Mouse (Mus musculus) MEL (cell line): ENCODE results near the gene Slc38a4. TPM values are rescaled to one million over a fixed set of nuclear protein-coding genes. Genes with fewer than 3 reads are reported as not detected.

Experiments
- DNase-seq: peaks from one replicate; pipeline ENCODE4 v3.0.0; 2011; ENCODE audit warnings: low read depth, low spot score
- H3K27ac ChIP-seq: 2 replicates; pipeline ENCODE4 v1.5.1; 2012; ENCODE audit warnings: low read depth, mild to moderate bottlenecking, control low read depth, low read length, moderate library complexity; ENCODE audit not compliant: control insufficient read depth
- H3K27me3 ChIP-seq, 2 experiments: fragments of 150-350 bp in 1 of 2; sonication (generic) in 1 of 2; 2 replicates each; pipeline ENCODE4 v1.6.1; 2012; ENCODE audit warnings: low read length in 2 of 2, mild to moderate bottlenecking in 2 of 2, improper control_type of control experiment in 1 of 2, moderate library complexity in 1 of 2; ENCODE audit not compliant: insufficient read depth in 2 of 2, control insufficient read depth in 1 of 2
- H3K36me3 ChIP-seq, 2 experiments: 2 replicates each; pipeline ENCODE4 v1.6.1; 2012 to 2014; ENCODE audit warnings: low read length in 2 of 2, improper control_type of control experiment in 1 of 2, inconsistent platforms in 1 of 2, mild to moderate bottlenecking in 1 of 2; ENCODE audit not compliant: insufficient read depth in 2 of 2, control insufficient read depth in 1 of 2
- H3K4me1 ChIP-seq, 2 experiments: fragments of 150-350 bp in 1 of 2; sonication (generic) in 1 of 2; 2 replicates each; pipeline ENCODE4 v1.6.1; 2012; ENCODE audit warnings: low read length in 2 of 2, improper control_type of control experiment in 1 of 2, mild to moderate bottlenecking in 1 of 2; ENCODE audit not compliant: insufficient read depth in 2 of 2, control insufficient read depth in 1 of 2
- H3K4me3 ChIP-seq, 2 experiments: fragments of 150-350 bp in 1 of 2; sonication (generic) in 1 of 2; 2 replicates each; pipeline ENCODE4 v1.5.1; 2012; ENCODE audit warnings: low read depth in 2 of 2, low read length in 2 of 2, mild to moderate bottlenecking in 2 of 2, moderate library complexity in 2 of 2, control low read depth in 1 of 2, improper control_type of control experiment in 1 of 2; ENCODE audit not compliant: control insufficient read depth in 1 of 2, insufficient read depth in 1 of 2
- H3K79me2 ChIP-seq: 2 replicates; pipeline ENCODE4 v1.6.1; 2012; ENCODE audit warnings: mild to moderate bottlenecking, low read length, moderate library complexity; ENCODE audit not compliant: control insufficient read depth, poor library complexity, insufficient read depth
- H3K9ac ChIP-seq: 2 replicates; pipeline ENCODE4 v1.6.1; 2012; ENCODE audit warnings: low read depth, mild to moderate bottlenecking, control low read depth, low read length, moderate library complexity; ENCODE audit not compliant: control insufficient read depth, poor library complexity, severe bottlenecking
- H3K9me3 ChIP-seq: fragments of 150-350 bp; sonication (generic); replicated peaks from 2 replicates; pipeline ENCODE4 v1.6.1; 2012; ENCODE audit warnings: mild to moderate bottlenecking, low read length, improper control_type of control experiment, moderate library complexity; ENCODE audit not compliant: insufficient read depth
- BHLHE40 ChIP-seq: IDR thresholded peaks from 2 replicates; pipeline ENCODE4 v1.6.1; 2012; ENCODE audit warnings: low read depth, mild to moderate bottlenecking, inconsistent platforms, low read length, improper control_type of control experiment, borderline replicate concordance
- CHD2 ChIP-seq: IDR thresholded peaks from 2 replicates; pipeline ENCODE4 v1.6.1; 2011; ENCODE audit warnings: low read length, improper control_type of control experiment
- ETS1 ChIP-seq: IDR thresholded peaks from 2 replicates; pipeline ENCODE4 v1.6.1; 2012; ENCODE audit warnings: low read depth, mild to moderate bottlenecking, inconsistent platforms, low read length, improper control_type of control experiment, moderate library complexity
- GABPA ChIP-seq: IDR thresholded peaks from 2 replicates; pipeline ENCODE4 v1.6.1; 2012; ENCODE audit warnings: low read depth, mild to moderate bottlenecking, inconsistent platforms, low read length, improper control_type of control experiment, moderate library complexity
- HCFC1 ChIP-seq: IDR thresholded peaks from 2 replicates; pipeline ENCODE4 v1.6.1; 2012; ENCODE audit warnings: low read depth, mild to moderate bottlenecking, inconsistent platforms, low read length, improper control_type of control experiment, moderate library complexity
- JUND ChIP-seq: IDR thresholded peaks from 2 replicates; pipeline ENCODE4 v1.6.1; 2011; ENCODE audit warnings: low read depth, mild to moderate bottlenecking, improper control_type of control experiment, low read length
- MAX ChIP-seq: IDR thresholded peaks from 2 replicates; pipeline ENCODE4 v1.6.1; 2011; ENCODE audit warnings: low read length, improper control_type of control experiment
- MXI1 ChIP-seq: IDR thresholded peaks from 2 replicates; pipeline ENCODE4 v1.6.1; 2011; ENCODE audit warnings: mild to moderate bottlenecking, low read depth, low read length, improper control_type of control experiment
- MYB ChIP-seq: IDR thresholded peaks from 2 replicates; pipeline ENCODE4 v1.6.1; 2011; ENCODE audit warnings: mild to moderate bottlenecking, low read depth, low read length, improper control_type of control experiment
- NELFE ChIP-seq: IDR thresholded peaks from 2 replicates; pipeline ENCODE4 v1.6.1; 2011; ENCODE audit warnings: low read depth, low read length, improper control_type of control experiment
- NRF1 ChIP-seq: IDR thresholded peaks from 2 replicates; pipeline ENCODE4 v1.6.1; 2014; ENCODE audit warnings: low read depth, mild to moderate bottlenecking, inconsistent platforms, low read length, improper control_type of control experiment, moderate library complexity; ENCODE audit not compliant: poor library complexity, insufficient read depth, severe bottlenecking
- POLR2AphosphoS2 ChIP-seq: IDR thresholded peaks from 2 replicates; pipeline ENCODE4 v1.6.1; 2011; ENCODE audit warnings: low read length, improper control_type of control experiment
- POLR2AphosphoS5 ChIP-seq: IDR thresholded peaks from 2 replicates; pipeline ENCODE4 v1.6.1; 2012; ENCODE audit warnings: low read depth, borderline replicate concordance, mild to moderate bottlenecking, inconsistent platforms, low read length, moderate library complexity, mixed read lengths
- RCOR1 ChIP-seq: IDR thresholded peaks from 2 replicates; pipeline ENCODE4 v1.6.1; 2012; ENCODE audit warnings: low read depth, mild to moderate bottlenecking, inconsistent platforms, low read length, improper control_type of control experiment
- TAL1 ChIP-seq: IDR thresholded peaks from 2 replicates; pipeline ENCODE4 v1.6.1; 2012; ENCODE audit warnings: mild to moderate bottlenecking, inconsistent platforms, low read length, moderate library complexity, mixed read lengths
- TCF12 ChIP-seq: IDR thresholded peaks from 2 replicates; pipeline ENCODE4 v1.6.1; 2014; ENCODE audit warnings: low read depth, mild to moderate bottlenecking, inconsistent platforms, low read length, improper control_type of control experiment, moderate library complexity
- USF1 ChIP-seq: IDR thresholded peaks from 2 replicates; pipeline ENCODE4 v1.6.1; 2014; ENCODE audit warnings: low read depth, mild to moderate bottlenecking, inconsistent platforms, low read length, improper control_type of control experiment, moderate library complexity
- polyA plus RNA-seq, 2 experiments: library from polyadenylated mRNA; stranded (reverse) in 1 of 2; unstranded in 1 of 2; fragments of >175 nt in 1 of 2; fragments of >200 nt in 1 of 2; gene quantifications; 2 replicates each; pipeline versions ENCODE4 v1.2.1 to v1.2.4; 2012; ENCODE audit warnings: low replicate concordance in 2 of 2, low read depth in 1 of 2; ENCODE audit not compliant: insufficient read length in 2 of 2, insufficient read depth in 1 of 2, missing spikeins in 1 of 2
- total RNA-seq: library from RNA; depleted of rRNA; stranded (reverse); fragments of 300-350 nt; gene quantifications from 2 replicates; pipeline ENCODE4 v1.2.3, GENCODE M21; 2012

Gene Slc38a4
- total and polyA plus RNA-seq, 3 experiments: not detected

DNA sequence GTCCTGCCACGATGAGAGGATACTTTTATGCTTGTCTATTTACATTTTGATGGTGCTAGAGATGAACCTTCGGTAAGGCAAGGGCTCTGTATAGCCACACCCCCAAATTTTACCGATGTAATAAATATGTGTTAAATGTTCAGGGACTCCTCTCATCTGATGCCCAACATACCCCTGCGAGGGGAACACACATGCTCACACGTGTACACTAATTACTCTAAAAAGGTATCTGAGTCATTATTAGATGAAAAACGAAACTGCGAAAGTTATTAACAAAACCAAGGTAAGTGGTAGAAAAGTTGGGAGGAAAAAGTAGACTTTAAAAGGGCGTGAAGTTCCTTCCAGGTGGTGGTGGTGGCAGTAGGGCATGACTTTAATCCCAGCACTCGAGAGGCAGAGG, 38.6 kb downstream of the Slc38a4 start:
- no peak overlapping the region for H3K9ac ChIP-seq
- H3K27ac ChIP-seq: no peak overlapping the region
- no peak overlapping the region for H3K4me3 ChIP-seq
- no peaks in the 10 kb centered on the region for H3K79me2 ChIP-seq
- no peaks in the 10 kb centered on the region for H3K27me3 ChIP-seq
- H3K9me3 ChIP-seq: no peaks in the 10 kb centered on the region
- no peaks in the 10 kb centered on the region for H3K4me1 ChIP-seq
- no peak for DNase-seq
- TF ChIP-seq BHLHE40 (no peak), ETS1 (no peak), TAL1 (no peak), MAX (no peak), JUND (no peak), NELFE (no peak), MXI1 (no peak), HCFC1 (no peak), MYB (no peak), USF1 (no peak), POLR2AphosphoS2 (no peak), POLR2AphosphoS5 (no peak), CHD2 (no peak), TCF12 (no peak)
- no peaks in the 10 kb centered on the region for H3K36me3 ChIP-seq

DNA sequence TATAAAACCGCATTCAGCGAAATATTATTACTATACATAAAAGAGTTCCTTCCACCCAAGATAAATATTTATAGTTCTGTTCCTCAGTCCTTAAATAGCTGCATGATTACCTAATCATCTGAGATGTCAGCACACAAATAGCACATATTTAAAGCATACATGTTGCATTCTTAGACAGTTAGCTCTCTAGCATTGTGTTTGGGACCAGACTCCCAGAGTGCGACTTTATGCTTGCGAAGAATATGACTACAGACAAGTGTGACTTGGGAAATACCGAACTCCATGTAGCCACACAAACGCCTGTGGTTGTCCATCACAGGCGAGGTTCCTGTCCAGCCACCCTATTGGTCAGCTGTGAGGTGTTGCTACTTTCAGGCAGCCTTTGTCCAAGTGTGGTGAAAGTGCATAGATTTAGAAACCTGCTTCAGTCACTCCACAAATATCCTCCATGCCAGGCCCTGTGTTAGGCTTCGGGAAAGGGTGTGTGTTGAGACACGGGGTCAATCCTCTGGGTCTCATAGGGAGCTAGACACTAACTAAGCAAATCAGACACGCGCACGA, 40.6 kb downstream of the Slc38a4 start:
- H3K27ac ChIP-seq: no peak overlapping the region
- H3K9me3 ChIP-seq: no peaks in the 10 kb centered on the region
- TF ChIP-seq NRF1 (no peak), GABPA (no peak), RCOR1 (no peak)
- no peak for DNase-seq
- no peak overlapping the region for H3K9ac ChIP-seq
- H3K4me3 ChIP-seq: no peak overlapping the region
- no peaks in the 10 kb centered on the region for H3K79me2 ChIP-seq
- H3K4me1 ChIP-seq: no peaks in the 10 kb centered on the region
- H3K36me3 ChIP-seq: no peaks in the 10 kb centered on the region
- H3K27me3 ChIP-seq: no peaks in the 10 kb centered on the region
